Mouse (Mus musculus) CD4-positive, CD25-positive, alpha-beta regulatory T cell, adult 2 months (primary cell): ENCODE results near the gene Arpc5l.
A peak's percentile ranks its signal among the peaks of the same experiment; 100 is the strongest.

ENCODE experiments used
- DNase-seq: peaks from one replicate; pipeline ENCODE4 v3.0.0-alpha.2; 2012; ENCODE audit warnings: low read depth, low spot score

Gene Arpc5l

DNA sequence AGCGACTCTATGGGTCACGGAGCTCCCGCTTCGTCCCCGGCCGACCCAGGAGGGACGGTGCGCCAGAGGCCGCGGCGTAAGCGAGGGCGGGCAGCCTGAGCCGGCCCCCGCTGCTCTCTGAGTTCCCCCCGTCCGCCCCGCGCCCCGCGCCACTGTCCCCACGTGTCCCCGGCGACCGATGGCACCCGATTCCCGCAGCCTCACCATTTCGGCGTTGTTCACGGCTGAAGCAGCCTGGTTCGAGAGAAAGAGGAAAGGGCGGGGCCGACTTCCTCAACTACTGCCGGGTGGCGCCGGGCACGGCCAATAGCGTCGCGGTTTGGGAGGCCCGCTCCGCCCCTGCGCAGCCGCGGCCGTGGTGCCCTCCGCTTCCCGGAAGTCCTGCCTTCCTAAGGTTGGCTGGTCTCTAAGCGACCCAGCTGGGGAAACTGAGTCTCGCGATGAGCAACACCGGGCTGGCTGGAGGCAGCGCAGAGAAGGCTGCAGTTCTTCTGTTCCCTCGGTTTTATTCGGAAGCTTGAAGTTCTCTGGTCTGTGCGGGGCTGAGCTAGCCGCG lies at the start of gene Arpc5l:
Gene Arpc5l (plus strand): TSS at position 469 of the 556 bp plus-strand sequence.
- peak; percentile 96 for DNase-seq

DNA sequence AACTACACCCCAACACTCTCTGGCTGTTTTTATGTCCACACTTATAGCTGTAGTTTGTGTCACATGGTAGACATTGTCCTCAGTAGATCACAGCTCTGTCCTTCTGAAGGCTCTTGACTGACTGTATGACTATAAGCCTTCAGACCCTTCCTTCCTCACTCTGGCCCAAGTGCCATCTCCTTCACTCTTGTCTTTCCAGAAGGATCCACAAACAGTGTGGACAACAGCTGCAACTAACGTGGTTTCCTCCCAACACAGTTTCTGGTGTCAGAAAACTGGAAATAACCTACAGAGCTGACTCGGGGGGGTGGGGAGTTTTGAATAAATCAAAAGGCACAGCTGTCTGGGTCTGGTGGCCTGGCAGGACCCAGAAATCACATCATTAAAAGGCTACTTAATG lies 49.1 kb upstream of the Arpc5l start:
- DNase-seq: no peak

DNA sequence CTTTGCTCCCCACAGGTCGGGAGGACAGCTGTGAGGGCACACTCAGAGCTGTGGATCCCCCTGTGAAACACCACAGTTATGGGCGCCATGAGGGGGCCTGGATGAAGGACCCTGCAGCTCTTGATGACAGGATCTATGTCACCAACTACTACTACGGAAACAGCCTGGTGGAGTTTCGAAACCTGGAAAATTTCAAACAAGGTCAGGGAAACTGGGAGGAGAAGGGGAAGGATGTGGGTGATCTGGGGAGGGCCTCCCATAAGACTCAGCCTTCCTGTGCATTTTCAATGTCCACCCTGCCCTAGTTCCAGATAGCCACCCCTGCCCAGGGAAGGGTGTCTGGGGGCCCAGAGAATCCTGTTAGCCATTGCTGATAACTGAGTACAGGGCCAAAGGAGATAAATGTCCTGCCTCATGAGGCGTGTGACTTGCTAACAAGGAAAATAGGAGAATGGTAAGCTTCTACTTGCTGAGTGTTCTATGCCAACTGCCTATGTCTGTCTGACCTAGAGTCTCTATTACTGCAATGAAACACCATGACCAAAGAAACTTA lies 47.4 kb upstream of the Arpc5l start:
- no peak for DNase-seq

DNA sequence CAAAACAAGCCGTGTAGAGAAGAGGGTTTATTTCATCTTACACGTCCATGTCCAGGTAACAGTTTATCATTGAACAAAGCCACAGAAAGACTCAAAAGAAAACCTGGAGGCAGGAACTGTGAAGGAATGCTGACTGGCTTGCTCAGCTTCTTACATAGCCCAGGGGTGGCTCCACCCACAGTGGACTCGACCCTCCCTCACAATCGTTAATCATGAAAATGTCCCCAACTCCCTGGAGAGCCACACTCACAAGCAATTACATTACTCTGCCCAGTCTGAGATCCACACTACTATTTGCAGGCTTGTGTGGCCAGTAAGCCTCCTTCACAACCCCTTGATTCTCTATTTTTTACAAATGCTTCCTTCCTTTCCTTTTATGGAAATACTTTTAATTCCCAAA lies 41.0 kb upstream of the Arpc5l start:
- no peak for DNase-seq

DNA sequence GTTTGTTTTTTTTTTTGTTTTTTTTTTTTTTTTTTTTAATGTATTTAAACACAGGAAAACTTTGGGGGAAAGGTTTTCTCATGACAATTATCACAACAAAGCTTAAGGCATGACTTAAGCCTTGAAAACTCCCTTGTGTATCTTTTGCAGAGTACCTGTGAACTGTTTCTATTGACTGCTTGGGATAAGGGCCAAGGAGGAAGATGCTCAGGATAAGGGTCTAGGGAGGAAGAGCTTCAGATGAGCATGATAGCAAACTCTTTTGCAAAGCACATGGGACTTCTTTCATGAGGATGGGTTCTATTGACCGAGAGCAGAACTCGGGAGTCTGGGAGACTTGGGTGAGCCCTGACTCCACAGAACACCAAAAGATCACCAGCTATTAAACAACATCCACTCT lies 35.5 kb upstream of the Arpc5l start:
- no peak for DNase-seq

DNA sequence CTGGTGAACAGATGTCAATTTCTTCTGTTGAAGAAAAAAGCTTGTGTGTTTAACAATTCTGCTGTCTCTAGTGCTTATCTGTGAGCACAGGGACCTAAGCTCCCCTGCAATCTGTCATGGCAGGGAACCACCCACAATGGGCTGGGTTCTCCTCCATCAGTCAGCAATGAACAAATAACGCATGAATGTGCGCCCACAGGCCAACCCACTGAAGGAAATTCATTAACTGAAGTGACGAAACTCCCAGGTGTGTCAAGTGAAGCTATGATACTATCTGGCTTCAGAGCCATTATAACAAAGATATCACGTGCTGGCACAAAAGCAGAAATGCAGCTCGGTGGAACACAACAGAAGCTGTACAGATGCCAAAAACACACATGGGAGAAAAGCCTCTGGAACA lies 35.1 kb upstream of the Arpc5l start:
- no peak for DNase-seq

DNA sequence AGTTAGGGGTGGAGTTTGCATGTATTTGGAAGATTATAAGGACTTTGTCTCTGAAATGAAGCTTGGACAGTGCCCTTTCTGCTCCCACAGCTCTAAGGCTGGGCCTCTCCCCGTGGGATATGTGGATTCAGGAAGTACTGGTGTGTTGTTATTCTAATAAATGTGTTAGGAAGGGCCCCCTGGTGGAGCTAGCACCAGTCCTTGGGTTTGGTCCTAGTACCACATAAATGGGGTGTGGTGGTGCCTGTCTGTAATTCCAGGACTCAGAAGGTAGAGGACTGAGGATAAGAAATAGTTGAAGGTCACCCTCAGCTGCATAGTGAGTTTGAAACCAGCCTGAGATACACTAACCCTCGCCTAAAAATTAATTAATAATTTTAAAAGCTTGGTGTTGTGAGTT lies 31.9 kb upstream of the Arpc5l start:
- no peak for DNase-seq

DNA sequence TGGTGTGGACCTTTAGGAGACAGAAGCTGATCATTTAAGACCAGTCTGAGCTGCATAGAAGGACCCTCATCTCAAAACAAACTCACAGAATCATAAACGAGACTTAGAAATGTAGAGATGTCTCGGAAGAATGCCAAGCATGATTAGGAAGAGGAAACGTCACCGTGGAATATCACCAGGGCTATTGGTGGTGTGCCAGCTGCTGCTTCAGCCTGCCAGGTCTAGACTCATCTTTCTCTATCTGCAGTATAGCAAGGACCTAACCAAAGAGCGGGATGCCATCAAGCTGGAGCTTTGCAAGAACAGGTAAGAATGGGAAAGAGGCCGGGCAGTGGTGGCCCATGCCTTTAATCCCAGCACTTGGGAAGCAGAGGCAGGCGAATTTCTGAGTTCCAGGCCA lies 31.4 kb upstream of the Arpc5l start:
- DNase-seq: no peak

DNA sequence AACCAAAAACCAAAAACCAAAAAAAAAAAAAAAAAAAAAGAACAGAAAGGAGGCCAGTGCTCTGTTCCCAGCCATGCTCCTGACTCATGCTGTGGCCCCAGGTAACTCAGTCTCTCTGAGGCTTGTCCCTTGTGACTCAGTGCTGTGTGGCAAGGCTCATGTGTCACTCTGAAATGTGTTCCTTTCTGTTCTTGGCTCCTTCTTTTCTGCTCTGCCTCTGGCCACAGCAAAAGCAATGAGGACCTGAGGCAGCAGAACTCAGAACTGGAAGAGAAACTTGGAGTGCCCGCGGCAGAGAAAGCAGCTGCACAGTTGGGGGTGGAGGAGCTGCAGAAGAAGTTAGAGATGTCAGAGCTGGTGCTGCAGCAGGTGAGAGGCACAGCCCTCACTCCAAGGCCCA lies 31.0 kb upstream of the Arpc5l start:
- DNase-seq: no peak

DNA sequence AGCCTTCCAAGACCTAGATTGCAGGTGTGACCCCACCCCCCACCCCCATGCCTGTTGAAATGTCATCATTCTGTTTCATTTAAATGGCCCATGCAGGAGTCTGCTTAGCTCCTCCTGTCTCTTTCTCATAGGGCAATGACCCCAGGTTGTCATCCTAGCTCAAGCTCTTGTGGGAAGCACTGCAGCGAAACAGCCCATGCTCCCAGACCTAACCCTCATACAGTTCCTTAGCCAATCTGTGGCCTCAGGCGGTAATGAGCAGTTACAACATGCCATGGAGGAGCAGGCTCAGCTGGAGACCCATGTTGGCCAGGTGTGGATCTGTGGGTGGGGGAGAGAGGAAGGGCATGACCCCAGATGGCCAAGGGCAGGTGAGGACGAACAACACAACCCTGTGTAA lies 30.0 kb upstream of the Arpc5l start:
- DNase-seq: no peak

DNA sequence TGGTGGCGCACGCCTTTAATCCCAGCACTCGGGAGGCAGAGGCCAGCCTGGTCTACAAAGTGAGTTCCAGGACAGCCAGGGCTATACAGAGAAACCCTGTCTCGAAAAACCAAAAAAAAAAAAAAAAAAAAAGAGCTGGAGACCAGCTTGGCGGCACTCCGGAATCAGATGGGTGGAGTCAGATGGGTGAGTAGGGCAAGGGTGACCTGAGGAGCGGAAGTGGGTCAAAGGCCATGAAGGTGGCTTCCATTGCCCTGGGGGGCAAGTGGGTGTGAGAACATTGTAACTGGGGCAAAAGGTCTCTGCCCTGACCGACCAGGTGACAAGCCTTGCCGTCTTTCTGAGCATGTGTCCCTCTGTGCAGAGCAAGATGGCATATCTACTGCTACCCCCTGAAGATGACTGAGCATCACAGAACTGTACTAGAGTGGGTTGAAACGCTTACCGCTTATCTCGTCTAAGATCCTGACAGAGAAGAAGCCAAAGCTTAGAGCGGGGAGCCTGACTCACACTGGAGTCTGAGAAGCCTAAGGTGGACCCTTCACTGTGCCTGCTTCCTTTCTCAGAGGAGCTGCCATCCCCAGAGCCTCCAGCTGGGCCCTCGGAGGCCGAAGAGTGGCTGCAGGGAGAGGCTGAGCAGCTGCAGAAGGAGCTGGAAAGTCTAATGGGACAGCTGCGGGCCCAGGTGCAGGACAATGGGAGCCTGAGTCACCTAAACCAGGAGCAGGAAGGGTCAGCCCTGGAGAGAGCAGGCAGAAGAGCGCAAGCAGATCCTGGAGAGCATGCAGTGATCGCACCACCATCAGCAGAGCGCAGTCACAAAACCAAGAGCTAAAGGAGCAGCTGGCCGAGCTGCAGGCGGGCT lies 29.0 kb upstream of the Arpc5l start:
- DNase-seq: no peak

DNA sequence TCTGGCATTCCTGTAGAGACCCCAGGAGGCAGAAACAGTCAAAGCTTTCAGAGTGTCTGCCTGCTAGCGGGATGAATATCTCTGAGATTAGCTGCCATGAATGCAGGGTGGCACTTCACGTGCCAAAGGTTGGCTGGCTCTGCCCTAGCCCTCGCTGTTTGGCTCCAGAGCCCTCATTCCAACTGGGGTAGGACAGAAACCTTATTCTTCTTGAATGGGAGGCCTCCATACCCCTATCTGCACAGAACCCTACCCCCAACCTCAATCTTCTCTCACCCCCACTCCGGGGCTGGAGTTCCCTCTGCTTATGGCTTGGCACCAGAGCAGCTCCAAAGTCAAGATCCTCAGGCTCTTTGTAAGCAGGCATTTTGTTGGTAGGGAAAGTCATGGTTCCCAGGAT lies 27.3 kb upstream of the Arpc5l start:
- no peak for DNase-seq

DNA sequence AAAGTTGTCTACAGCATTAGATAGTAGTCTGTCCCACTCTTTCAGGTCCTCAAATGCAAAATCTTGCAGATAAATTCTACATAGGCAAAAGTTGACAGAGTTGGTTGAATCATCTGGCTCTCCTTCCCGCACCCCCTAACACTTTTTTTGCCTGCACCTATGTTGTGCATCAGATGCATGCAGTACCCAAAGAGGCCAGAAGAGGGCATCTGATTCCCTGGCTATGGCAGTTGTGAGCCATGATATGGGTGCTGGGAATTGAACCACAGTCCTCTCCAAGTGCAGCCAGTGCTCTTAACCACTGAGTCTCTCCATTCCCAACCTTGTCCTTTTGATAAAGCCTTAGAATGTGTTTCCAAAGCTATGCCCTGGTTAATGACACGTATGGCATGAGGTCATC lies 21.7 kb upstream of the Arpc5l start:
- DNase-seq: peak; percentile 40

DNA sequence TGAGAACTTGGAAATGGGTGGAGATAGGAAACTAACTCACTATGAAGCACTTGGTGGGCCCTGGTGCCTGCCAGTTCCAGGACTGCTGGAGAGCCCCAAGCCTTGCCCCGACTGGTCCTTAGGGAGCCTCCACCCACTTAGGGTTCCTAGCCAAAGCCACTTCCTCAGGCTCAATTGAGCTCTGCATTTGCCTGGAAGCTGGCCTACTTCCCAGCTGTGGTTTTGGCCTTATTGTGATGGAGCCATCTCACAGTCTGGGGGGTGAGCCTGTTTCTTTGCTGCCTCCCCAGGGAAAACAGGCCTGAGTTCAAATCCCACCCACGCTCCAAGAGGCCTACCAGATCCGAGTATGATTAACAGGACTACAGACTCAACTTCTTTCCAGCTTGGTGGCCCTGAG lies 18.6 kb upstream of the Arpc5l start:
- no peak for DNase-seq

DNA sequence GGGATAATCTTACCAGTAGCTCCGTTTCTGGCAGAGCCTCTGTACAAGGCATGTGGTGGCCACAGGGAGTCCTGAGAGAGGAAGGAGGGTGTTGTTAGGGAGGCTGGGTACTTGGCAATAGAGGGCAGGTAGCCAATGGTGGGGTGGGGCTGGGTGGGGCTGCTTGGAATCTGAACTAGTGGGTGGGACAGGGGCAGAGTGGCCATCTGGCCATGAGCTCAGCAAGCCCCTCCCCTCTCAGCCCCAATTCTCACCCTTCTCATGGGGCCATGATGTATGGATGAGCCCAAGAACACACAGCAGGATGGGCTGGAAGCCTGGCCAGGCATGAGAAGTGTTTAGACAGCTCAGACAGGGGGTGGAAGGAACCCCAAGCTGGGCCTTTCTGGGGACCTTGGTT lies 17.8 kb upstream of the Arpc5l start:
- DNase-seq: no peak

DNA sequence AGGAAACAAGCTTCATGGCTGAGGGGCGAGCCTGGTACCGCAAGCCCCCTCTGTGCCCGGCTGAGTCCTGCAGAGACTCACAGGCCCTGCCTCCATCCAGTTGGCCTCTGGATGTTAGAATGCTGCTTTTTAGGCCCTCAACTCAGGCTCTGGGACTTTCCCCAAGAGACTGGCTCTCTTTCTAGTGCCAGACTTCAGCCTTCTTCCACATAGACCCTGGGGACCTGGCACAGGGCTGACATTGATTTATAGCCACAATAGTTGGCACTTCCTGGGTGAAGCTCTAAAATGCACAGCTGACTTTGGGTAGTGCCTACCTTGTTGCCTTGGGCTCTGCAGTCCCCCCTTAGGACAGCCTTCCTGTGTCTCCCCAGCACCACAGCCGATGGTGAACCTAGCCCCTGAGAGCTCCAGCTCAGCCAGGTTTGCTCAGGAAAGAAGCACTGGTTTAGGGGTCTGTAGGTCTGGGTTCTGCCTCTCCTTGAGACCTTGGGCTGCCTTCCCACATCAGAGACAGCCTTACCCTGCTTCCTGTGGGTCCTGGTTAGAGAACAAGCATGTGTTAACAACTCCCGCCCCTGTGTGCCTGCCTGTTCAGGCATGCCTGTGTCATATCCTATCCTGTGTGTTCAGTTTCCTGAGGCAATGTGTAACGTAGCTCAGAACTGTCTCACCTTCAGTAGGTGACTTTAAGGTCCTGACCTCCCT lies 17.2 kb upstream of the Arpc5l start:
- peak; percentile 12 for DNase-seq

DNA sequence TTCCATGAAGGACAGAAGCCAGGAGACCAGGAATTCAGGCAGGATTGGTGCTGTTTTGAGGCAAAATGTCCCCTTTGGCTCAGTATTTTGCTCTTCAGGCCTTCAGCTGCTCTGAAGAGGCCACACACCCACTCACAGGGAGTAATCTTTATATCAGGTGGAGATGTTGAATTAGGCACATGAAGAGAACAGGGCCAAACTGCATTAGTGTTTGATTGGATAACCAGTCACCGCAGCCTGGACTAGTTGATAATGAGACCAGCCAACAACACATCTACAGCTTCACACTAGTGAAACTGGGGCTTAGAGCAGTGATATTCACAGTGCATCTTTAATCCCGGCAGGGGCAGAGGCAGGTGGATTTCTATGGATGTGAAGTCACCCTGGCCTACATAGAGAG lies 16.2 kb upstream of the Arpc5l start:
- DNase-seq: no peak

DNA sequence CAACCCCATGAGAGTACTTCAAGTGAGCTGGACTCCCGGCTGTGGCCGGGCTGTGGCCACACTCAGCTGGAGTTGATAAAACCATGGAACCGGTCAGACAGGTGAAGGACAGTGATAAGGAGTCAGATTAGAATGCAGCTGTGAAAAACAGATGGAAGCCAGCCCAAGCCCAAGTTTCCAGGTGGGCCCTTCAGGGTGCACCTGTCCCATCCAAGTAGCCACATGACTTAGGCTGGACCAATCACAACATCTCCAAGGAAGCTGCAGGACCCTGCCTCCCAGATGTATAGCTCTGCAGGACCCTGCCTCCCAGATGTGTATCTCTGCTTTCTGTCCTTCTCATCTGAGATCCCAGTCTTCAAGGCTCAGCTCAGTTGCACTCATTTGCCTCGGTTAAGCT lies 13.1 kb upstream of the Arpc5l start:
- DNase-seq: no peak

DNA sequence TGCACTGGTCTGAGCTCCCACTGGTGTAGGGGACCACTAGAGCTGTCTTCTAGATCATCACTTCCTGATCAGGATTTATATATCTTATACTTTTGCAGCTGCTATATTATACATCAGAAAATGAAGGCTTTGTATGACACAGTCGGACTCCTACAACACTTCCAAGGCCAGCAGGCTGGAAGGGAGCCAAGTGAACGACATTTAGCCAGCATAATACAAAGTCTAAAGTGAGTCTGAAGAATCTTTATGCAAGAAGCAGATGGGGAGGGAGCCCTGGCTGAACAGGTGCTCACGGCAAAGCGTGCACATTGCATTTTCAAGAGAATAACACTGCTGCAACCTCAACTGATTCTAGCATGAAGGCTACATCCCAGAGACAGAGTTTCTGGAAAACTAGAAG lies 12.7 kb upstream of the Arpc5l start:
- DNase-seq: no peak

DNA sequence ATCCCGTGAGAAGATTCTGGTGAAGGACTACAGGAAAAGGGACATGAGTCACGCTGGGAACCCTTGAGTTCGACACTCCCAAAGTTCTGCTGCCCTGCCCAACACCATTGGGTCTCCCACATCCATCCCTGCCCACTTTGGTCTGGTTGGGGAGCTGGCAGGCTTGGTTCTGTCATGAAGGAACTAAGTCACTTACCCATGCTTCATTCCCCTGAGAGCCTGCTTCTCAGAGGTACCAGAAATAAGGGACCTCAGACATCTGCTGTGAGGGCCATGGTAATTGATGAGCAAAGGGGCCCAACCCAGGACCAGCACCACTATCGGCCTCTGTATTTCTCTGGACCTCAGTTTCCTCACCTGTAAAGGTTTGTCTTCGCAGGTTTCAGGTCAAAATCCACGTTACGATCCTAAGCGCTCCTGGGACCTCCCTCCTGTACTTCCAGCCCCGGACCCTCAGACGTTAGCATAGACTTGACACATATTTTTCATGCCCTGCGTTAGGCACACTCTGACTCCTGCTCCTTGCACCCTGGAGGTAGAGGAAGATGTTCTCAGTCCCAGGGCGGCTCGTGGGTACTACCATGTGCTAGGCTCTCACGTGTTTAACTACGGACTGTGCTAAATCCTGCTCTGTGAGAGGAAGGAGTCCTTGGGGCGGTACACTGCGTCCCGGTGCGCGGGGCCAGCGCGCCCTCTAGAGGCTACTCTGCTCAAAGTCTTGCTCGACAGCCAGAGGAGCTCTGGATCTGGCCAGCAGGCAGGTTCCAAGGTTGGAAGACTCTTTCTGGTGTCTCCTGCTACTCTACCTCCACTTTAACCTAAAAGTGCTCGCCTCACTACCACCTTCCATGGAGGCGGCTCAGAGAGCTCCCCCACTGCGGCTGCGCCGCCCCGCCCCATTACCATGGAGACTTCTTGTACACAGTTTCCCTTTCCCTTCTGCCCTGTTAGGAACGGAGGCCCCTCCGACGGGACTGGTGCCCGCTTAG lies 7.5 kb upstream of the Arpc5l start, which contains the start of gene Wdr38:
Gene Wdr38 (plus strand): TSS at position 91 of the 989 bp plus-strand sequence.
- DNase-seq: peak; percentile 90

DNA sequence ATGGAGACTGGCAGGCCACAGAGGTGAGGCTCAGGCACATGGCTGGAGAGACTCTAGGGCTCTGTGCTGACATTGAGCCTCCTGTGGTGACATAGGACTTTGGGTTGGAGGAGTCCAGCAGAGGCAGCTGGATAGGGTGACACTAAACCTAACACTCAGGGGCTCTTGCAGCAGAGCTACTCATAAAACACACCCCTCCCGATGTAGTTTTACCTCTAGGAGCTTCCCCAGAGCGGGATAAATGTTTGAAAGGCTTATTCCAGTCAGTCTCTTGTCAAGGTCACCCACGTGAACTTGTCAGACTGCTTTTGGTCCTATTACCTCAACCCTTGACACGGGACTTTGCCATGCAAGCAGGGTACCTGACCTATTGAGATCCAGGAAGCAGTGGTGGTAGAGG lies 5.8 kb upstream of the Arpc5l start:
- no peak for DNase-seq
